Comparison of ENCODE assay signal across 8 mouse cellular contexts in the genomic region with DNA sequence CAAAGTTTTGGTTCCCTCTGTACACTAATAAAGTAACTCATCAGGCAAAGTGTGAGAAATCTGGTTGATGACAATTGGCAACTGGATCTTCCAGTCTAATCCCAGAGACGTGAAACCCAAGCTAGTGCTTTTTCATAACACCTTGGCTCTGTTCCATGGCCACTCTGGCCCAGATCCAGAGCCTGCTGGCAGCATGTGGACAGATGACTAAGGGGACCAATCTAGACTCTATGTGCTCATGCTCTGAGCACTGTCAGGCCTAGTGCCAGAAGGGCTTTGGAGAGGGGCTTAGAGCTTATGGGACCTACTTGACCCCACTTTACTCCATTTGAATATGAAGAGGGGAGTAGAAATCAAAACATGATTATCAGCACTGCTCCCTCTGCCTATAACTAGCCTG. TPM values are rescaled to one million over a fixed set of nuclear protein-coding genes. Genes with fewer than 3 reads are reported as not detected.
DNase-seq lines count a peak whose midpoint lies in the region; ATAC-seq and TF ChIP-seq lines count a peak whose summit lies in the region.

No protein-coding gene starts in this region.

- H3K27ac ChIP-seq in hindbrain, embryonic 12.5 days, result no peak overlapping the region
- no peak overlapping the region for H3K27ac ChIP-seq in hindbrain, embryonic 11.5 days (ENCODE audit: low read depth, low read length)
- H3K27ac ChIP-seq in cerebellum, adult 2 months (ENCODE audit: insufficient read depth, low read length), result peak overlapping the region; percentile 58; the same call in 1 of the 2 replicates

- intact Hi-C loops in left cerebral cortex, postnatal 4 days (cut with DNase I), result no loop called here

- TF ChIP-seq CTCF in cerebellum, adult 2 months (IDR thresholded peaks at IDR 0.05; ENCODE audit: borderline replicate concordance, insufficient read depth, low read depth, low read length), result no peak

- DNase-seq in hindbrain, embryonic 11.5 days (ENCODE audit: low spot score), result no peak
- peak; percentile 94 to 95 for DNase-seq in cerebellum, adult 2 months
- DNase-seq in gastrocnemius, postnatal 10 days, result peak; percentile 95
- peak; percentile 78 to 88 for DNase-seq in kidney, adult 8-10 months
- peak; percentile 95 for DNase-seq in left cerebral cortex, postnatal 4 days
- peak; percentile 90 for DNase-seq in ovary, postnatal 14 days (ENCODE audit: low spot score)
- DNase-seq in urinary bladder, postnatal 25 days (ENCODE audit: low spot score), result peak; percentile 82

- no peak overlapping the region for H3K9ac ChIP-seq in hindbrain, embryonic 12.5 days
- no peak overlapping the region for H3K9ac ChIP-seq in hindbrain, embryonic 11.5 days (ENCODE audit: low read depth, low read length)

- WGBS in hindbrain, embryonic 12.5 days, result 46% methylated on average over 1 of the region's 1 CpGs
- WGBS in hindbrain, embryonic 11.5 days, result 70% methylated on average over 1 of the region's 1 CpGs
- 0% methylated on average over 1 of the region's 1 CpGs for WGBS in cerebellum, adult 2 months

- H3K4me3 ChIP-seq in hindbrain, embryonic 12.5 days, result no peak overlapping the region
- no peak overlapping the region for H3K4me3 ChIP-seq in hindbrain, embryonic 11.5 days (ENCODE audit: low read depth, low read length)
- H3K4me3 ChIP-seq in cerebellum, adult 2 months (replicated peaks; ENCODE audit: insufficient read depth, low read depth, low read length), result no peak overlapping the region

- no peaks in the 10 kb centered on the region for H3K9me3 ChIP-seq in hindbrain, embryonic 12.5 days (replicated peaks)
- no peaks in the 10 kb centered on the region for H3K9me3 ChIP-seq in hindbrain, embryonic 11.5 days (ENCODE audit: control insufficient read depth, low read length)

- peaks cover 8% of the 10 kb centered on the region for H3K4me1 ChIP-seq in hindbrain, embryonic 12.5 days
- H3K4me1 ChIP-seq in hindbrain, embryonic 11.5 days (replicated peaks; ENCODE audit: control insufficient read depth, insufficient read depth, low read length), result no peaks in the 10 kb centered on the region
- H3K4me1 ChIP-seq in cerebellum, adult 2 months (ENCODE audit: control insufficient read depth, insufficient read depth, low read length), result peaks cover 3% of the 10 kb centered on the region; the same call in 1 of the 2 replicates

- H3K27me3 ChIP-seq in hindbrain, embryonic 12.5 days, result no peaks in the 10 kb centered on the region
- no peaks in the 10 kb centered on the region for H3K27me3 ChIP-seq in hindbrain, embryonic 11.5 days (ENCODE audit: control insufficient read depth, insufficient read depth, low read length)
- no peaks in the 10 kb centered on the region for H3K27me3 ChIP-seq in cerebellum, adult 2 months (ENCODE audit: control insufficient read depth, insufficient read depth, low read length)

- H3K4me2 ChIP-seq in hindbrain, embryonic 12.5 days (replicated peaks), result no peak overlapping the region
- H3K4me2 ChIP-seq in hindbrain, embryonic 11.5 days (replicated peaks; ENCODE audit: low read depth, low read length), result no peak overlapping the region

- TF ChIP-seq POLR2A in cerebellum, adult 2 months (IDR thresholded peaks at IDR 0.05; ENCODE audit: borderline replicate concordance, insufficient read depth, low read length), result no peak

- peak; percentile 84 for ATAC-seq in hindbrain, embryonic 12.5 days (ENCODE audit: low FRiP score)
- ATAC-seq in hindbrain, embryonic 11.5 days (ENCODE audit: low FRiP score), result no peak

- peaks cover 12% of the 10 kb centered on the region for H3K36me3 ChIP-seq in hindbrain, embryonic 12.5 days
- no peaks in the 10 kb centered on the region for H3K36me3 ChIP-seq in hindbrain, embryonic 11.5 days (ENCODE audit: control insufficient read depth, insufficient read depth, low read length)

RNA-seq across cellular contexts. Expression of a gene that starts 36.1 kb away (rescaled TPM):
- polyA plus RNA-seq in hindbrain, embryonic 12.5 days (2016; fragmentation: Nextera tagmentation; extraction: Ambion mirVana), result 65.6 and 80.2 TPM in 2 replicates
- polyA plus RNA-seq in hindbrain, embryonic 11.5 days (2014; fragmentation: Nextera tagmentation; extraction: Ambion mirVana), result 88.9 and 90.1 TPM in 2 replicates
- polyA plus RNA-seq in cerebellum, adult 2 months (2012; rRNA removed), result 52.5 and 52.9 TPM in 2 replicates
- total RNA-seq in gastrocnemius, postnatal 10 days (2021), result 10 to 100 TPM; 23.2 to 27.4 TPM
- 10 to 100 TPM; 29.4 to 29.6 TPM for total RNA-seq in left cerebral cortex, postnatal 4 days (2021)

RNA-seq across cellular contexts. Expression of a gene that starts 57.7 kb away (rescaled TPM):
- polyA plus RNA-seq in hindbrain, embryonic 12.5 days (2016; fragmentation: Nextera tagmentation; extraction: Ambion mirVana), result 24.4 and 24.8 TPM in 2 replicates
- polyA plus RNA-seq in hindbrain, embryonic 11.5 days (2014; fragmentation: Nextera tagmentation; extraction: Ambion mirVana), result 31.7 and 32.1 TPM in 2 replicates
- polyA plus RNA-seq in cerebellum, adult 2 months (2012; rRNA removed), result 9.1 and 10.6 TPM in 2 replicates
- 10 to 100 TPM; 12.3 to 17.0 TPM for total RNA-seq in gastrocnemius, postnatal 10 days (2021)
- total RNA-seq in left cerebral cortex, postnatal 4 days (2021), result 10 to 100 TPM; 18.5 to 20.1 TPM
